ENCODE assay signal across 10 mouse cellular contexts in the genomic region with DNA sequence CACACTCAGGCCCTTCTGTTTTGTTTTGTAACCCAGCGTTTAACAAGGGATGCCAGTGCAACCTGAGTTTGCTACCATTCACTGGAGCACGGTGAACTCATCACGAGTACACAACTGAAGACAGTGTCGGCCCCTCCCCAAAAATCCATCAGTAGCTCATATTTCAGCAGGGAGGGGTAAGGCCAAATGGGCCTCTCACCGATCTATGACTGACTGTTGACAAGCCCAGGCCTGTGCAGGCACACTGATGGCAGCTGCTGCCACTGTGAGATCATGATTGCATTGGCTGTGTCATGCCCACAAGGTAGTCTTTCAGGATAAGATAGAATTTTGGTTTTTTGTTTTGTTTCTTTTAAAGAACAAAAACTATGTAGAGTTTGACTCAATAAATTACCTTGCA. TPM values are rescaled to one million over a fixed set of nuclear protein-coding genes. Genes with fewer than 3 reads are reported as not detected.
DNase-seq lines count a peak whose midpoint lies in the region; ATAC-seq lines count a peak whose summit lies in the region.
"Had no signal": no experiment of that assay in that cellular context is flagged by ENCODE, and none has a peak within 500 bp of the region (broad histone marks: within the 10 kb centered on the region; RNA-seq: fewer than 3 reads in every experiment).

No protein-coding gene starts in this region.

- no peaks in the 10 kb centered on the region for H3K36me3 ChIP-seq in midbrain, embryonic 15.5 days (replicated peaks)
- no peaks in the 10 kb centered on the region for H3K36me3 ChIP-seq in midbrain, embryonic 16.5 days (ENCODE audit: control insufficient read depth, insufficient read depth, low read length)
- no peaks in the 10 kb centered on the region for H3K36me3 ChIP-seq in limb, embryonic 13.5 days

- H3K27me3 ChIP-seq in midbrain, embryonic 15.5 days (replicated peaks): no peaks in the 10 kb centered on the region
- H3K27me3 ChIP-seq in midbrain, embryonic 16.5 days (ENCODE audit: control insufficient read depth, insufficient read depth, low read depth, low read length): no peaks in the 10 kb centered on the region
- H3K27me3 ChIP-seq in limb, embryonic 13.5 days: no peaks in the 10 kb centered on the region

- H3K27ac ChIP-seq in midbrain, embryonic 15.5 days: no peak overlapping the region
- H3K27ac ChIP-seq in midbrain, embryonic 16.5 days (ENCODE audit: low read length): no peak overlapping the region
- H3K27ac ChIP-seq in limb, embryonic 13.5 days: no peak overlapping the region

- no peak overlapping the region for H3K4me2 ChIP-seq in midbrain, embryonic 15.5 days
- no peak overlapping the region for H3K4me2 ChIP-seq in midbrain, embryonic 16.5 days (ENCODE audit: low read length)
- no peak overlapping the region for H3K4me2 ChIP-seq in limb, embryonic 13.5 days (replicated peaks)

- ATAC-seq in midbrain, embryonic 15.5 days (replicated peaks): 0 out of 2 replicates have a peak, but pooled peaks have one; percentile 33
- ATAC-seq in midbrain, embryonic 16.5 days: no peak
- peak; percentile 86 for ATAC-seq in limb, embryonic 13.5 days (ENCODE audit: low FRiP score, low read depth)
- ATAC-seq: intestine, embryonic 16.5 days had no signal

- WGBS in midbrain, embryonic 15.5 days: 65% methylated on average over 5 of the region's 5 CpGs
- WGBS in midbrain, embryonic 16.5 days: 62% methylated on average over 5 of the region's 5 CpGs
- WGBS in limb, embryonic 13.5 days: 47% methylated on average over 5 of the region's 5 CpGs

- no peaks in the 10 kb centered on the region for H3K4me1 ChIP-seq in midbrain, embryonic 15.5 days
- no peaks in the 10 kb centered on the region; the same call in 1 of the 2 replicates for H3K4me1 ChIP-seq in midbrain, embryonic 16.5 days (ENCODE audit: control insufficient read depth, insufficient read depth, low read length)
- H3K4me1 ChIP-seq in limb, embryonic 13.5 days: peaks cover 4% of the 10 kb centered on the region; the same call in 1 of the 2 replicates

- H3K4me3 ChIP-seq in midbrain, embryonic 15.5 days: no peak overlapping the region
- H3K4me3 ChIP-seq in midbrain, embryonic 16.5 days (ENCODE audit: low read depth, low read length): no peak overlapping the region
- H3K4me3 ChIP-seq in limb, embryonic 13.5 days: no peak overlapping the region

- no peaks in the 10 kb centered on the region for H3K9me3 ChIP-seq in midbrain, embryonic 15.5 days
- no peaks in the 10 kb centered on the region for H3K9me3 ChIP-seq in midbrain, embryonic 16.5 days (replicated peaks; ENCODE audit: control insufficient read depth, low read length, poor library complexity, severe bottlenecking)
- H3K9me3 ChIP-seq in limb, embryonic 13.5 days: no peaks in the 10 kb centered on the region

- DNase-seq in heart, adult 11 months: peak; percentile 55
- DNase-seq in heart, adult 9 months (ENCODE audit: low spot score in 2 of 2): no peak
- peak; percentile 23 for DNase-seq in urinary bladder, postnatal 25 days (ENCODE audit: low spot score)
- DNase-seq in ovary, postnatal 10 days (ENCODE audit: low spot score): no peak
- no peak for DNase-seq in spleen, adult 12 weeks (ENCODE audit: low spot score)
- DNase-seq: cerebellum, adult 11-12 months had no signal

- H3K9ac ChIP-seq in midbrain, embryonic 15.5 days: no peak overlapping the region
- no peak overlapping the region for H3K9ac ChIP-seq in midbrain, embryonic 16.5 days (ENCODE audit: low read depth, low read length)
- H3K9ac ChIP-seq in limb, embryonic 13.5 days: no peak overlapping the region

RNA-seq across cellular contexts. Expression of gene Rb1, which starts 12.2 kb away (rescaled TPM):
- 28.0 and 30.2 TPM in 2 replicates for polyA plus RNA-seq in midbrain, embryonic 15.5 days (2015; fragmentation: Nextera tagmentation; extraction: Ambion mirVana)
- polyA plus RNA-seq in midbrain, embryonic 16.5 days (2015; fragmentation: Nextera tagmentation; extraction: Ambion mirVana): 20.4 and 20.6 TPM in 2 replicates
- 18.2 and 23.7 TPM in 2 replicates for polyA plus RNA-seq in limb, embryonic 13.5 days (2015; fragmentation: Nextera tagmentation; extraction: Ambion mirVana)

Comparison
In these comparisons a context has a peak if more than half of its experiments do, and no peak if none do; other contexts are left out.
1. DNase-seq: peak in heart, adult 11 months (single experiment) and urinary bladder, postnatal 25 days (single experiment); none in heart, adult 9 months (0 of 2), ovary, postnatal 10 days (single experiment) and spleen, adult 12 weeks (single experiment).